Comparison of ENCODE assay signal across 18 mouse cellular contexts in genomic region chr7:49677166-49677565, GRCm38 (mm10). TPM values are rescaled to one million over a fixed set of nuclear protein-coding genes. Genes with fewer than 3 reads are reported as not detected.
DNase-seq lines count a peak whose midpoint lies in the region; ATAC-seq and TF ChIP-seq lines count a peak whose summit lies in the region.
"Had no signal": no experiment of that assay in that cellular context is flagged by ENCODE, and none has a peak within 500 bp of the region (broad histone marks: within the 10 kb centered on the region; RNA-seq: fewer than 3 reads in every experiment).

No protein-coding gene starts in this region.

- H3K36me3 ChIP-seq in forebrain, embryonic 11.5 days (ENCODE audit: control insufficient read depth, insufficient read depth, low read length), result no peaks in the 10 kb centered on the region
- H3K36me3 ChIP-seq in forebrain, embryonic 15.5 days, result no peaks in the 10 kb centered on the region
- no peaks in the 10 kb centered on the region for H3K36me3 ChIP-seq in lung, embryonic 14.5 days (ENCODE audit: insufficient read depth)
- no peaks in the 10 kb centered on the region for H3K36me3 ChIP-seq in embryonic facial prominence, embryonic 10.5 days (replicated peaks)
- H3K36me3 ChIP-seq: heart, embryonic 15.5 days had no signal

- WGBS in forebrain, embryonic 11.5 days, result under 1% methylated on average over 9 of the region's 9 CpGs
- WGBS in forebrain, embryonic 15.5 days, result 1% methylated on average over 9 of the region's 9 CpGs
- WGBS in lung, embryonic 14.5 days, result 2% methylated on average over 9 of the region's 9 CpGs
- WGBS in embryonic facial prominence, embryonic 10.5 days, result 1% methylated on average over 9 of the region's 9 CpGs

- no peak overlapping the region for H3K9ac ChIP-seq in forebrain, embryonic 11.5 days (ENCODE audit: low read length)
- H3K9ac ChIP-seq in forebrain, embryonic 15.5 days (replicated peaks), result no peak overlapping the region
- no peak overlapping the region for H3K9ac ChIP-seq in lung, embryonic 14.5 days
- H3K9ac ChIP-seq: heart, embryonic 15.5 days; hindbrain, embryonic 14.5 days had no signal

- H3K27me3 ChIP-seq in forebrain, embryonic 11.5 days (ENCODE audit: control insufficient read depth, insufficient read depth, low read length), result peaks cover 52% of the 10 kb centered on the region
- peaks cover 61% of the 10 kb centered on the region for H3K27me3 ChIP-seq in forebrain, embryonic 15.5 days
- H3K27me3 ChIP-seq in lung, embryonic 14.5 days (ENCODE audit: insufficient read depth, low read length), result peaks cover 62% of the 10 kb centered on the region
- H3K27me3 ChIP-seq in embryonic facial prominence, embryonic 10.5 days (replicated peaks; ENCODE audit: low read depth, poor library complexity, severe bottlenecking), result peaks cover 83% of the 10 kb centered on the region

- H3K4me3 ChIP-seq in forebrain, embryonic 11.5 days (ENCODE audit: low read depth, low read length), result no peak overlapping the region
- no peak overlapping the region for H3K4me3 ChIP-seq in forebrain, embryonic 15.5 days
- H3K4me3 ChIP-seq in lung, embryonic 14.5 days (ENCODE audit: low read depth, low read length), result no peak overlapping the region
- no peak overlapping the region; the same call in 1 of the 2 replicates for H3K4me3 ChIP-seq in embryonic facial prominence, embryonic 10.5 days
- H3K4me3 ChIP-seq: heart, embryonic 15.5 days had no signal

- peak; percentile 81 for ATAC-seq in forebrain, embryonic 11.5 days (replicated peaks; ENCODE audit: low FRiP score)
- ATAC-seq in forebrain, embryonic 15.5 days (replicated peaks), result no peak
- ATAC-seq in lung, embryonic 14.5 days (ENCODE audit: insufficient read depth), result no peak

- H3K4me2 ChIP-seq in forebrain, embryonic 11.5 days (ENCODE audit: low read depth, low read length, severe bottlenecking), result no peak overlapping the region
- no peak overlapping the region for H3K4me2 ChIP-seq in forebrain, embryonic 15.5 days (replicated peaks)
- no peak overlapping the region for H3K4me2 ChIP-seq in lung, embryonic 14.5 days
- H3K4me2 ChIP-seq: heart, embryonic 15.5 days; hindbrain, embryonic 14.5 days had no signal

- H3K4me1 ChIP-seq in forebrain, embryonic 11.5 days (replicated peaks; ENCODE audit: control insufficient read depth, insufficient read depth, low read length), result peaks cover 10% of the 10 kb centered on the region
- H3K4me1 ChIP-seq in forebrain, embryonic 15.5 days, result peaks cover 2% of the 10 kb centered on the region; the same call in 1 of the 2 replicates
- no peaks in the 10 kb centered on the region for H3K4me1 ChIP-seq in lung, embryonic 14.5 days (ENCODE audit: insufficient read depth)
- H3K4me1 ChIP-seq in embryonic facial prominence, embryonic 10.5 days, result peaks cover 19% of the 10 kb centered on the region
- H3K4me1 ChIP-seq: heart, embryonic 15.5 days had no signal

- peak; percentile 60 for DNase-seq in forebrain, embryonic 11.5 days (ENCODE audit: low spot score)
- peak; percentile 32 for DNase-seq in lung, embryonic 14.5 days
- DNase-seq in lung, postnatal 25 days (ENCODE audit: low spot score), result no peak
- DNase-seq in ES-CJ7 (ENCODE audit: low read depth, low spot score), result peak; percentile 63
- peak; percentile 48 for DNase-seq in embryonic facial prominence, embryonic 10.5 days (ENCODE audit: low spot score)
- no peak for DNase-seq in frontal cortex, adult 2 months (ENCODE audit: extremely low spot score in 1 of 2, low spot score in 1 of 2)
- DNase-seq in thymus, postnatal 25 days, result no peak
- DNase-seq: adrenal gland, adult 2 months; cerebellum, adult 18-20 months; kidney, adult 18-20 months; layer of hippocampus, postnatal 36 days; left cerebral cortex, postnatal 4 days; lung, postnatal 36 days had no signal

- no peak for TF ChIP-seq CTCF in lung, embryonic 14.5 days (IDR thresholded peaks at IDR 0.05; ENCODE audit: low read depth)

- H3K27ac ChIP-seq in forebrain, embryonic 11.5 days (ENCODE audit: low read depth, low read length), result no peak overlapping the region
- H3K27ac ChIP-seq in forebrain, embryonic 15.5 days (replicated peaks), result no peak overlapping the region
- H3K27ac ChIP-seq in lung, embryonic 14.5 days (ENCODE audit: low read depth), result no peak overlapping the region
- H3K27ac ChIP-seq in embryonic facial prominence, embryonic 10.5 days (replicated peaks), result no peak overlapping the region
- H3K27ac ChIP-seq: heart, embryonic 15.5 days; hindbrain, embryonic 14.5 days had no signal

- H3K9me3 ChIP-seq in forebrain, embryonic 11.5 days (ENCODE audit: control insufficient read depth, low read length), result no peaks in the 10 kb centered on the region
- no peaks in the 10 kb centered on the region for H3K9me3 ChIP-seq in forebrain, embryonic 15.5 days
- no peaks in the 10 kb centered on the region for H3K9me3 ChIP-seq in lung, embryonic 14.5 days (ENCODE audit: low read depth, low read length)
- H3K9me3 ChIP-seq in embryonic facial prominence, embryonic 10.5 days, result no peaks in the 10 kb centered on the region
- H3K9me3 ChIP-seq: heart, embryonic 15.5 days had no signal

RNA-seq across cellular contexts. Expression of gene Dbx1, which starts 40.5 kb away (rescaled TPM):
- 31.0 and 33.3 TPM in 2 replicates for polyA plus RNA-seq in forebrain, embryonic 11.5 days (2014; fragmentation: Nextera tagmentation; extraction: Ambion mirVana)
- 1.5 and 1.9 TPM in 2 replicates for polyA plus RNA-seq in forebrain, embryonic 15.5 days (2015; fragmentation: Nextera tagmentation; extraction: Ambion mirVana)
- not detected in 2 replicates for polyA plus RNA-seq in lung, embryonic 14.5 days (2014; fragmentation: Nextera tagmentation; extraction: Ambion mirVana)
- polyA plus RNA-seq in embryonic facial prominence, embryonic 10.5 days (2016; fragmentation: Nextera tagmentation; extraction: Ambion mirVana), result 5.1 and 22.0 TPM in 2 replicates
- not detected in 2 replicates for polyA plus RNA-seq in frontal cortex, adult 2 months (2012; rRNA removed)
- polyA plus RNA-seq: adrenal gland, adult 2 months; heart, embryonic 15.5 days; large intestine, adult 2 months; liver, embryonic 16.5 days had no signal

Comparison
In these comparisons a context has a peak if more than half of its experiments do, and no peak if none do; other contexts are left out.
1. DNase-seq: peak in forebrain, embryonic 11.5 days (single experiment), lung, embryonic 14.5 days (single experiment), ES-CJ7 (single experiment) and embryonic facial prominence, embryonic 10.5 days (single experiment); none in lung, postnatal 25 days (single experiment), frontal cortex, adult 2 months (0 of 2) and thymus, postnatal 25 days (single experiment).